Mouse (Mus musculus) bone marrow macrophage, adult 2 months (primary cell): Measurements from ENCODE around the gene Zp3.

Experiments used
- CTCF ChIP-seq: IDR thresholded peaks from 2 replicates; pipeline ENCODE4 v1.5.1; 2012; ENCODE audit warnings: low read depth, mild to moderate bottlenecking, low read length, moderate library complexity
- POLR2A ChIP-seq: IDR thresholded peaks from 2 replicates; pipeline ENCODE4 v1.6.1; 2012; ENCODE audit warnings: mild to moderate bottlenecking, low read depth, low read length, borderline replicate concordance

GRCm38 (mm10) chr5:136019907-136020306 is 40.0 kb downstream of the Zp3 start:
- TF ChIP-seq POLR2A = no peak
- TF ChIP-seq CTCF = no peak
